Mouse (Mus musculus) liver, postnatal 0 days (tissue): ENCODE results near the gene P4htm. TPM values are rescaled to one million over a fixed set of nuclear protein-coding genes. Genes with fewer than 3 reads are reported as not detected.
A peak's percentile ranks its signal among the peaks of the same experiment; 100 is the strongest.

Experiments used
- ATAC-seq: fragments of 200-750 bp; cut with Nextera tagmentation; 2 replicates; pipeline ENCODE4 v1.8.0; 2017; ENCODE audit warnings: mild to moderate bottlenecking, moderate library complexity
- DNase-seq: peaks from one replicate; pipeline ENCODE4 v3.0.0-alpha.2; 2016
- H3K27ac ChIP-seq: fragments of 300-500 bp; sonication (generic); 2 replicates; pipeline ENCODE4 v1.5.1; 2014; ENCODE audit warnings: antibody characterized with exemption, moderate library complexity, mild to moderate bottlenecking, low read depth
- H3K27me3 ChIP-seq: fragments of 300-500 bp; sonication (generic); 2 replicates; pipeline ENCODE4 v1.6.1; 2014; ENCODE audit warnings: low read length, control low read depth, mixed read lengths; ENCODE audit not compliant: insufficient read depth
- H3K36me3 ChIP-seq: fragments of 300-500 bp; sonication (generic); replicated peaks from 2 replicates; pipeline ENCODE4 v1.6.1; 2014; ENCODE audit warnings: mild to moderate bottlenecking, control low read depth, low read length, moderate library complexity, mixed read lengths; ENCODE audit not compliant: insufficient read depth
- H3K4me1 ChIP-seq: fragments of 300-500 bp; sonication (generic); 2 replicates; pipeline ENCODE4 v1.6.1; 2014; ENCODE audit warnings: antibody characterized with exemption, mild to moderate bottlenecking, control low read depth; ENCODE audit not compliant: insufficient read depth
- H3K4me2 ChIP-seq: fragments of 300-500 bp; sonication (generic); 2 replicates; pipeline ENCODE4 v1.6.1; 2014; ENCODE audit warnings: low read depth, mild to moderate bottlenecking, low read length, moderate library complexity, mixed read lengths
- H3K4me3 ChIP-seq: fragments of 300-500 bp; sonication (generic); 2 replicates; pipeline ENCODE4 v1.5.1; 2014; ENCODE audit warnings: low read depth, low read length
- H3K9ac ChIP-seq: fragments of 300-500 bp; sonication (generic); replicated peaks from 2 replicates; pipeline ENCODE4 v1.6.1; 2014; ENCODE audit warnings: mild to moderate bottlenecking, moderate library complexity
- H3K9me3 ChIP-seq: fragments of 300-500 bp; sonication (generic); 2 replicates; pipeline ENCODE4 v1.6.1; 2016; ENCODE audit warnings: mild to moderate bottlenecking, control low read depth, low read length, mixed read lengths
- CTCF ChIP-seq: sonication (generic); IDR thresholded peaks from 2 replicates; pipeline ENCODE4 v1.5.1; 2016; ENCODE audit warnings: antibody characterized with exemption, low read depth
- EP300 ChIP-seq: IDR thresholded peaks from 2 replicates; pipeline ENCODE4 v1.6.1; 2016; ENCODE audit warnings: antibody characterized with exemption, low read depth, mild to moderate bottlenecking
- WGBS: fragments of 180-500 bp; shearing (Covaris S2); extraction: QIAGEN DNeasy Blood & Tissue Kit; methylation state at CpG from one replicate; pipeline ENCODE4 v1.1.7; 2014; ENCODE audit not compliant: insufficient replicate concordance; 5-methylcytosine and 5-hydroxymethylcytosine counted together
- polyA plus RNA-seq: library from polyadenylated mRNA; unstranded; fragments of >200 nt; fragmentation: Nextera tagmentation; extraction: Ambion mirVana; gene quantifications from 2 replicates; pipeline ENCODE4 v1.2.1, GENCODE M21; 2015

The P4htm gene
- polyA plus RNA-seq = 0.40 and 0.41 TPM in 2 replicates

DNA sequence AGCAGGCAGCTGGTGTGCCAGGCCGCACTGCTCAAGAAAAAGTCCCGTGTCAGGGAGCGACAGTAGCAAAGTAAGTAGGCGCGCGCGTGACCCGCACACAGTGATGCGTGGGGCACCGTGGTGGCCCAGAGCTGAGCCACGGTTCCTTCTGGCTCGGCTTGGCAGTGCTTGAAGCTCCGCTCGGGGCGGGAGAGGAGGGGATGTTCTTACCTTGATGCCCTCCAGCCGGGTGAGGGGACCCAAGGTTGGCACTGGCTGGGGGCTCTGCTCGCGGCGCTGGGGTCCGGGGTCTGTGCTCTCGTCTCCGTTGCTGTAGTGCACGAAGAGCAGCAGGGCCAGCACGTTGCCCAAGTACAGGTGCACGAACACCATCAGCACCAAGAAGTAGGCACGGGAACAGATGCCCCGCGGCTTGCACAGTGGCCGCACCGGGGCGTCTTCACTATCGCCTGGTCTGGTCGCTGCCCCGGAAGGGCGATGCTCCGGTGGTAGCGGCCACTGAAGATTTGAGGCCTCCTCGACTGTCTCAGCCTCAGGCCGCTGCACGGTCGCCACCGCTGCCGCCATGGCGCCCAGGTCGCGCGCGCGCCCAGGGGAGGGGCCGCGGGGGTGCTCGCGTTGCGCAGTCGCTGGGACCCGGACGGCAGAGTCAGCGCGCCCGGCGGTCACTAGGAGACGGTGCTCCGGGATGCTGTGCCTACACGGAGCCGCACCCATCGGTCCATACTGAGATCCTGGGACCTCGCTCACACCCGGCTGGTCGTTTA is at the start of gene P4htm:
Gene P4htm, minus strand, starts transcription at position 670 of the 767 bp plus-strand sequence.
- H3K9me3 ChIP-seq = no peaks in the 10 kb centered on the region
- TF ChIP-seq CTCF (no peak), EP300 (no peak)
- H3K4me3 ChIP-seq = peak within 1 kb of the TSS; percentile 53
- ATAC-seq (peak; percentile 69), DNase-seq (peak; percentile 50)
- peak within 1 kb of the TSS; percentile 84 for H3K4me2 ChIP-seq
- peaks cover 10% of the 10 kb centered on the region; the same call in 1 of the 2 replicates for H3K4me1 ChIP-seq
- peak within 1 kb of the TSS; percentile 57 for H3K9ac ChIP-seq
- no peaks in the 10 kb centered on the region for H3K36me3 ChIP-seq
- no peak within 1 kb of the TSS for H3K27ac ChIP-seq
- WGBS = 7% methylated on average over 67 of the region's 69 CpGs
- H3K27me3 ChIP-seq = no peaks in the 10 kb centered on the region

GRCm38 (mm10) chr9:108639825-108640224 is 42.4 kb upstream of the P4htm start:
- no peak for ATAC-seq
- Histone ChIP-seq H3K4me1 (no peaks in the 10 kb centered on the region), H3K36me3 (peaks cover 29% of the 10 kb centered on the region), H3K9ac (no peak overlapping the region), H3K27me3 (no peaks in the 10 kb centered on the region), H3K4me3 (no peak overlapping the region), H3K4me2 (no peak overlapping the region), H3K27ac (no peak overlapping the region), H3K9me3 (no peaks in the 10 kb centered on the region)
- 62% methylated on average over 2 of the region's 2 CpGs for WGBS
- TF ChIP-seq EP300 (no peak), CTCF (no peak)
- no peak for DNase-seq

- no peak for ATAC-seq
- no peaks in the 10 kb centered on the region for H3K9me3 ChIP-seq
- no peak overlapping the region for H3K4me3 ChIP-seq
- no peak for DNase-seq
- H3K9ac ChIP-seq = no peak overlapping the region
- H3K36me3 ChIP-seq = peaks cover 11% of the 10 kb centered on the region
- no peak for TF ChIP-seq CTCF
- H3K4me2 ChIP-seq = no peak overlapping the region
- H3K4me1 ChIP-seq = peaks cover 5% of the 10 kb centered on the region
- WGBS = 49% methylated on average over 2 of the region's 2 CpGs
- no peaks in the 10 kb centered on the region for H3K27me3 ChIP-seq
- no peak overlapping the region for H3K27ac ChIP-seq
These were observed 37.9 kb upstream of the P4htm start for GRCm38 (mm10) chr9:108635415-108635814.

DNA sequence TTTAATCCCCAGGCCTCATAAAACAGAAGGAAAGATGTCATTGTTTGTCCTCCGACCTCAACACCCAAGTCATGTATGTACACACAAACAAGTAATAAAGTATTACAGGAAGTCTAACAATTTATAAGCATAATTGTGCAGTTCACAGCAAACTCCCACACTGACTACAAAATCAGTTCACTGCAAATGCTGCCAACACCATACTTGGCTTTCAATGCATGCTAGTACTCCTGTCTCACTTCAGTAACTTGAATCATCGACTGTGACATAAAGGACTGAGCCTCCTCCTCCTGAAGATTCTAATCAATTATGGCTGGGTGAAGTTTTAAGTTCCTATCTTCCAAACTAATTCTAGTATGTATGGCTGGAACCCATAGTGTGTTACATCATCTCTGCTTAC is 36.4 kb upstream of the P4htm start:
- DNase-seq = no peak
- no peak overlapping the region for H3K4me3 ChIP-seq
- no peak overlapping the region for H3K4me2 ChIP-seq
- H3K36me3 ChIP-seq = peaks cover 14% of the 10 kb centered on the region; the same call in 1 of the 2 replicates
- TF ChIP-seq CTCF = no peak
- no peak for TF ChIP-seq EP300
- H3K27ac ChIP-seq = no peak overlapping the region
- H3K9ac ChIP-seq = no peak overlapping the region
- 62% methylated on average over 2 of the region's 2 CpGs for WGBS
- H3K27me3 ChIP-seq = no peaks in the 10 kb centered on the region
- ATAC-seq = no peak
- H3K4me1 ChIP-seq = peaks cover 5% of the 10 kb centered on the region
- H3K9me3 ChIP-seq = no peaks in the 10 kb centered on the region

- Histone ChIP-seq H3K27ac (no peak overlapping the region), H3K4me2 (no peak overlapping the region), H3K36me3 (peaks cover 16% of the 10 kb centered on the region), H3K4me1 (peaks cover 5% of the 10 kb centered on the region), H3K9me3 (no peaks in the 10 kb centered on the region), H3K27me3 (no peaks in the 10 kb centered on the region), H3K9ac (no peak overlapping the region), H3K4me3 (no peak overlapping the region)
- DNase-seq = no peak
- WGBS = 60% methylated on average over 5 of the region's 5 CpGs
- TF ChIP-seq EP300 (no peak), CTCF (no peak)
- ATAC-seq = peak; percentile 36; the same call in 1 of the 2 replicates
These were observed 34.9 kb upstream of the P4htm start for GRCm38 (mm10) chr9:108632375-108632774.

DNA sequence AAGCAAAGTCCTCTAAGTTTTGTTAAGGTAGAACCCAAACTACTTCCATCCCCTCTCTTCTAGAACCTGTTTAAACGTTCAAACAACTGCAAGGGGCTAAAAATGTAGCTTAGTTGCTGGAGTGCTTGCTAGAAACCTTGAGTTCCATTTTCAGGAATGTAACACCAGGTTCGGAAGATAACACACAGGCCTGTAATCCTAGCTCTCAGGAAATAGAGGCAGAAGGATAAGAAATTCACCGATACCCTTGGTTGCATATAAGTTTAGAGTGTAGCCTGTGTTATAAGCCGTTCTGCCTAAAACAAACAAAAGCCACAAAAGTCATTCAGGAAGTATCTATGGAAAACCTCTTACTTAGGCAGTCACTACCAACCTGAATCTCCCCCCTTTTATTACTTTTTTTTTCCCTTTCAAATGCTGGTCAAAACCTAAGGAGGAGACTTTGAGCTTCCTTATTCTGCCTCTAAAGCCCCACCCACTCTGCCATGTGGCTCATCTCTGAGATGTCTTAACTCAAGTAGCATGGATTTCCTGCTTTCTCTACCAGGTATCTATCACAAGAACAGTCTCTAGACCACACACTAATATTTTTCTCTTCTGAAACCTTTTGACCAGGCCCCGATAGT is 34.3 kb upstream of the P4htm start:
- no peak overlapping the region for H3K4me2 ChIP-seq
- no peak overlapping the region for H3K9ac ChIP-seq
- 51% methylated on average over 5 of the region's 5 CpGs for WGBS
- H3K9me3 ChIP-seq = no peaks in the 10 kb centered on the region
- no peaks in the 10 kb centered on the region for H3K27me3 ChIP-seq
- DNase-seq (no peak), ATAC-seq (no peak)
- H3K27ac ChIP-seq = no peak overlapping the region
- TF ChIP-seq CTCF (no peak), EP300 (no peak)
- H3K36me3 ChIP-seq = peaks cover 14% of the 10 kb centered on the region
- H3K4me1 ChIP-seq = peaks cover 5% of the 10 kb centered on the region
- no peak overlapping the region for H3K4me3 ChIP-seq
